Mouse (Mus musculus) bone marrow, adult 2 months (tissue): ENCODE data around the gene Snrpb2.

Experiments used
- CTCF ChIP-seq: fragments of 200-500 bp; IDR thresholded peaks from 2 replicates; pipeline ENCODE4 v1.5.1; 2011; ENCODE audit warnings: low read length, control low read depth; ENCODE audit not compliant: control insufficient read depth, insufficient read depth
- POLR2A ChIP-seq: fragments of 200-500 bp; IDR thresholded peaks from 2 replicates; pipeline ENCODE4 v1.6.1; 2011; ENCODE audit warnings: low read depth, mild to moderate bottlenecking, control low read depth, low read length, borderline replicate concordance; ENCODE audit not compliant: control insufficient read depth

- no peak for TF ChIP-seq CTCF
- TF ChIP-seq POLR2A = no peak
Observed at GRCm38 (mm10) chr2:143034350-143035085, 28.3 kb upstream of the Snrpb2 start.
